Mouse (Mus musculus) left cerebral cortex, adult 11 months (tissue): Measurements from ENCODE around the gene Maml2.
A peak's percentile ranks its signal among the peaks of the same experiment; 100 is the strongest.

Experiments used
- DNase-seq: peaks from one replicate; pipeline ENCODE4 v3.0.0; 2022; ENCODE audit warnings: low spot score

Maml2 gene

DNA sequence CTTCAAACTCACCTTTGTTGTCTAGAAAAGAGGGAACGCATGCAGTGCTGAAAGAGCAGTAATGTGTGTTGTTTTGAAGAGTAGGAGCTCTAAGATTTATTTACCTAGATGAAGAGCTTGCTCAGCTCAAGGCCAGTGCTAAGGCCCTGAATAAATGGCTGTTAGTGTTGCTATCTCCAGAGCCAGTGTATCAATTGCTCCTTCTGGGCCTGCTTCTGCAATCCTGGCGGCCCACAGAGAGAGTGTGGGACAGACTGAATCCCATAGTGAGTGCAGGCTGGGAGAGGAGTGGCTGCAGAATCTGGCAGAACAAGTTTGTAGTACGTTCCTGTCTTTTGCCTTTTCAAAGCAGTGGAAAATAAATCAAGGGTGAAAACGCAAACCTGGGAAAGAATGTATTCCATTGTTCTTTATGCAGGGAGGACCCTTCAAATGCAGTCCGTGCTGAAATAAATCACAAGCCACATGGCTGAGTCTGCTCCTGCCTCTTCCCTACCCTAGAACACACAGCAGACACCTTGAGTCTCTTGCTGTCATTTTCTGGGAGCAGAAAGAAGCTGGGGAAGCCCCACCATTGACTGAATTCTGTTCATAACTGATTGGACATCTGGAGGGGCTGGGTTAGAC, 318.7 kb downstream of the Maml2 start:
- DNase-seq = no peak

DNA sequence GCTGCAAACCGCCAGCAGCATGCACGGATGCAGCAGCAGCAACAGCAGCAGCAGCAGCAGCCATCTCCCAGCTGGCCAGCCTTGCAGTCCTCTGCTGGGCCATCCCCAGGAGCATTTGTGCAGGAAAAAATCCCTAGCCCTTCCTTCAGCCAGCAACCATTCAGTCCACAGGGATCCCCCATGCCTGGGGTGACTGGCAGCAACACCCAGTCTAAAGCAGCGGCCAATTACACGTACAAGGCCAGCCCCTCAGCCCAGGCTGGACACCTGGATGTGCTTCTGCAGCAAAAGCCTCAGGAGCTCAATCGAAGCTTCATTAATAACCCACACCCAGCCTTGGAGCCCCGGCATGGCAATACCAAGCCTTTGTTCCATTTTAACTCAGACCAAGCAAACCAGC, 323.0 kb downstream of the Maml2 start:
- DNase-seq = no peak

DNA sequence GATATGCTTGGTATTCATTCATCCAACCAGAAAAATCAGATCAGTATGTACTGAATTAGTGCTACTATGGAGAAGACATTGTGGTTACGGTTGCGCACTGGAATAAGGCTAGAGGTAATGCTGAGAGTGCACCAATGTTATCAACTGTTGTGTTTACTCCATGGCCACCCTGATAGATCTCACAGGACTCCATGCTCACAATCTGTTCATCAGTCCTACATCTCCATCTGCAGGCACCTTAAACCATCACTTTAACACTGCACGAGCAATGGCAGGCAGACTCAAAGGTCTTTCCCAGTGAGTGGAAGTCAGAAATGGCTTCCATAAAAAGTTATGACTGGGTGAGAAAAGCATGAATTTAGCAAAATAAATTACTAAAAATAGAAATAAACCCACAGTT, 324.2 kb downstream of the Maml2 start:
- DNase-seq = no peak

DNA sequence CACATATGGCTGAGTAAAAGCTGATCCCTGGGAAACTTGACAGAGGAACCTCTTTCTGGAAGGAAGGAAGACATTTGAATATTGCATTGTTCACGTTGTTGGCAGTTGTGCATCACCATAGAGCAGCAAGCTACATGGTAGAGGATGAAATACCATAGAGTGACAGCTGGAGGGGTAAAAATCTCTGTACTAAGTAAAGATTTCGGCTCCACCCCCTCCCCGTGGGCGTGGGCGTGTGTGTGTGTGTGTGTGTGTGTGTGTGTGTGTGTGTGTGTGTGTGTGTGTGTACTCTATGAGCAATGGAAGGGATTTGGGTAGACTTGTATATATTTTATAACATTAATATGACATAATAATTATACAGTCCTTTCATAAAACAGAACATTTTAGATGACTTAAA, 324.7 kb downstream of the Maml2 start:
- no peak for DNase-seq

DNA sequence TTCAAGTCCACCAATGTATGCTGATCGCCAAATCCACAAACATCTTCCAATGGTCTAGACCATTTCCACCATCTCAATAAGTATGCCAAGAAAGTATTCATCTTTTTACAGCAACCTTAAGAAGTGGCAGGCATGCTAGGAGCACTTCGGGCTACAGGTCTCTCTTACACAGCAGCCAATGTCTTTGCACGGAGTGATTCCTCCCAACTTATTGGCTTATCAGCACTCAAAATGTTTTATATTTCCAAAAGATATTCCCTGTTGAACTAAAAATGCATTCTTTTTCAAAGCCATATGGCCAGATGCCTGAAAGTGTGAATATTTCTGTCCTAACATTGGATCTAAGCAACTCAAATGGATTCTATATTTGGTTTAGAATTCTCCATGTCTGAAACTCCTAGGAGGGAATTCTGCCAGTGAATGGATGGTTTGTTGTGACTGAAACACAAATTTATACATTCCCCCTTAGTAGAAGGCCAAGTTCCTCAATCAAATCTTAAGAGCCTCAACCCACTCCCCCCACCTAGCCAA, 326.2 kb downstream of the Maml2 start:
- DNase-seq = peak; percentile 7

DNA sequence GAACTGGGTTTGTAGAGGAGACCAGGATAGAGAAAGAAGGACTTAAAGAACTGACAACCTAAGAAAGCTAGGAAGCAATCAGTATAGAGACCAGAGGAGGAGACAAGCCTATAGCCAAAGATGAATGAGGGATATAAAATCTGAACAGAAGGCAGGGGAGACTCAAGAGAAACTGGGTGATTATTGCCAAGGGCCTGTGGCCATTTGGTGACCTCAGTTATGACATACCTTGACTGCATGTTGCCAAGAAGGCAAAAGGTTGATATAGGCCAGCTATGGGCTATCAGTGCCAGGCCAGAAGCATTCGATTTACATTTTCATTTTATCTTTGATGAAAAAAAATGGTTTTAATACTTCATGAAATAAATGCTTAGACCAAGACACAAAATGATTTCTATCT, 327.0 kb downstream of the Maml2 start:
- no peak for DNase-seq

DNA sequence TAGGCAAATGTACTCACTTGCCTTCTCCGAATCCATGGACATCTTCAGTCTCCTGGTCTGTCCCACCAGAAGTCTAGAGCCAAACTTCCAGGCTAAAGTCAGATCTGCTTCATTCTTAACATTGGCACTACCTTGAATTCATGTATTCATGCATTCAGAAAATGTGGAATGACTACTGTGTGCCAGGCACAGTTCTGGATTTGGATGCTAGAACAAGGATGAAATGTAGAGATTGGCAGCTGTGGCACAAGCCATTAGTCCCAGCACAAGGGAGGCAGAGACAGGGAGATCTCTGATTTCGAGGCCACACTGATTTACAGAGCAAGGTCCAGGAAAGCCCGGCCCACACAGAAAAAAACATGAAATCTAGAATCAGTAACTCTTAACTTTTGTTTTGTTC, 327.5 kb downstream of the Maml2 start:
- DNase-seq = no peak

DNA sequence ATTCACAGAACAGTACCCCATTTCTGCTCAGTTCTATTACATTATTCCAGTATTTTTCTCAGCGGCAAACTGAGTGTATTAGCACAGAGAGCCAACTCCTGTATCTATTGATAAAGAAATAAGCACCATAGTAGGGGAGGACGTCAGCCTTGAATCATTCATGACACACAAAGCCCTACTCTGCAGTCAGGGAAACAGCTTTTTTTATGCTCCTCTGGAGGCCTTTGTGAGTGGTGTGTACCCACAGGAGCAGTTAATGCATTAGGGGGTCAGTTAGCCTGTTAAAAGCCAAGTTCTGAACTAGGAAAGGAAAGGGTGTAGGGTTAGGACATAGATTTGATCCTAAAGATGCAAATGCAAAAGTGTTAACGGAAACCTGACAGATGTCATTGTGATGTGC, 328.7 kb downstream of the Maml2 start:
- no peak for DNase-seq

DNA sequence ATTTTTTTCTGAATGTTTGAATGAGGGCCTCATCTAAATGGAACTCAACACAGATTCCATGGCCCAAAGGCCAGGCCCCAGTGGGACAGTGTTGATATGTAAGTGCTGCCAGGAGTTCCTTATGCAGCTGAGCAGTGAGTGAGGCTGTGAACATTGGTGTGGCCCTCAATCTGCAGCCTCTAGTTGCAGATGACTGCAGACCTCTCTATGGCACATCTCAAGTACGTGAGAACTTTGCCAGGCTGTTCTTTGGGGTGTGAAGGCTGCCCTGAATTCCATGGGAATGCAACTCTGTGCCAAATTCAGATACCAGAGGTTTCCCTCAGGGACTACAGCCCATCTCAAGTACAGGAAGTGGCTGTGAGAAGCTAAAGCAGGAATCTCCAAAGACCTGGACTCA, 335.6 kb downstream of the Maml2 start:
- no peak for DNase-seq

DNA sequence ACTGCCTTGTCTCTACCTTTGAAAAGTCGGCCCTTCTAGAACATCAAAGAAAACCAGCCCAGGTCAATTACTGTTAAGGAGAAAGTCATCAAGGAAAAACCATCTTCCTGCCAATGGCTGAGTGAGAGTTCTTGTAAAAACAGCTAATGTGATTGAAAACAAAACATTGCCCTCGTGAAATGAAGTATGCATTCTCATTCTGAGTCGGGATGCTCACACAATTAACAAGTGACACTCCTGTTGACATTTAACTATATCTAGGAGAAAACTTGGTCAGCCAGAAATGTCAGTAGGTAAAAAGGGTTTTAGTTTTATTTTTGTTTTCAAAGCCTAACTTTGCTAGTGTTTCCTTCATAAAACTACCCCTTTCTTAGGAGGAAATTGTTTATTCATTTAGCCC, 341.9 kb downstream of the Maml2 start:
- no peak for DNase-seq

DNA sequence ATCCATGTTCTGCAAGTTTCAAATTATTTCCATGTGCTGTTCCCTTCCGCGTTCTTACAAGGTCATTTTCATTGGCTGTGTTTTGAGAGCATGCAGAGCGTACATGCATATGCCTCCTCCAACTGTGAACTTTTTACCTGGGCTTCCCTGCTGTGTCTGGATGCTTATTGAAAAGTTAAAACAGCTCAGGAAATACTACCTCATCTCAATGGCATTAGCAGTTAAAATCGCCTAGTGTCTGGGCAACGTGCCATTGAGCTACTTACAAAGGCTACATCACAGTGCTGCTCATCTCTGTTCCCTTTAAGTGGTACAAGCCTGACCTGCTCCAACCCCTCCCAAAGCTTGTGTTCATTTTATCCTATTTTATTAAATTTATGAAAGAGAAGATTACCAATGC, 347.4 kb downstream of the Maml2 start:
- no peak for DNase-seq

DNA sequence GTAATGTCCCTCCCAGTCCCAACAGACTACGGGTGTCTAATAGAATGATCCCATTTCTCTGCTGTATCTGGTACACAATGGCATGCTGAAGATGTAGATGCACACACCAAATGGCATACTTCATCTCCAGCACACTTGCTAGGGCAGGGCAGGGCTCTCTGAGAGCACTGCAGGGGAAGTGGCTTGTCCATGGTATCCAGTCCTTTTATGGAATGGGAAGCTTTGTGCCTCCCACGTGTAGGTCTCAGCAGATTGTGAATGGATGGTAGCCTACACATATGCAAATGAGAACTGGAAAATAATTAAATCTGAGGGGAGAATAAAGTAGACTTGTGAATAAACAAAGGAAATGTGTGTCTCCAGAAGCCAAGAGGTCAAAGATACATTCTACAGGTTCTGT, 353.3 kb downstream of the Maml2 start:
- no peak for DNase-seq

DNA sequence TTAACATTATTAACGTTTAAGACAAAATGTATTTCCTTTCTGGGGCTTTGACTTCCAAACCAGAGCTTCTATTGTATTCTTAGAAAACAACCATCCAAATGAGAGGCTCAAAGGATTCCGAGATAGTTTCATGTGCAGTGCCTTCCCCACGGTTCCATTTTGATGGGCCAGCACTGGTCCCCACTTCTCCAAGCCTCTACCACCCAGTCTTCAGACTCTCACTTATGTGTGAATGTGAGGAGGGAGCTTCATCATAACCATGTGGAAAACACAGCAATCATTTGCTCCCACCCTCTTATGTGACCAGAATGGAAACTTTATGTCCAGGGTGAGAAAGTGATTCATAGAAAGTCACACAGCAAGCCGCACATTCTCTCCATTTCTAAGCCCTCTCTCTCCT, 354.1 kb downstream of the Maml2 start:
- DNase-seq = no peak

DNA sequence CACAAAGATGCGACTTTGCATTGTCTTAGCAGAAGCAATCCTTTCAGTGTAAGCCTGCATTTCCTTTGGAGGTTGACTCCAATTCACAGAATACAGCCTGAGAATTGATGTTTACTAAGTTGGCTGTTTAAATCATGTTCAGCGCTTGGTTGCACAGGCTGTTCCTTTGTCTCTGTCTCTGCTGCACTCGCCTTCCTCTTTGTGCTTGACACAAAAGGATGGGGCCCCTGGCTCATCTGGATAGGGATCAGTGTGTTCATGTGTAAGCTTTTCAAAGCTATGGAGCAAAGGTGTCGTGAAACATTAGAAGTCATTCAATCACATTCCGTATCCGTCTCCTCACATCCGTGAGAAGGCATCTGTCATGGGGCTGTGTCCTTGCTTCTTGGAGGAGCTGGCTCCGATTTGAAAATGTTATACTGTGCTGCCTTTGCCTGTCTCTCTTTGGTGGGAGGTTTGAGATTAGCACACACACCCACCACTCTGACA, 354.7 kb downstream of the Maml2 start:
- no peak for DNase-seq

DNA sequence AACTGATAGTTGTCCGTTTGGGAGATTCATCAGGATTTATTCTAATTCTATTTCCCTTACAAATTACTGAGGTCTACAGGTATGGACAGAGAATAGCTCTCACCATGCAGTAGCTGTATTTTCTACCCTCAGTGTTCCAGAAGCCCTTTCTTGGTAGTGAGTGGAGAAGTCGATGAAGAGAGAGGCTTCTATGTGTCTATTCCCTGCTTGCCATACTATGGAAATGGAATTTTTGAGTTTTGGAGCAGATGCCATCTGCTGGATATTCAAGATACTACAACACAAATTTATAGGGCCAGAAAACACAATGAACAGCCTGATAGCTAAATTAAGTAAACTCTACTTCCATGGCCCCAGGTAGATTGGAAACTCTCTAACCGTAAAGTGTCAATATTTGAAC, 355.2 kb downstream of the Maml2 start:
- DNase-seq = peak; percentile 30

DNA sequence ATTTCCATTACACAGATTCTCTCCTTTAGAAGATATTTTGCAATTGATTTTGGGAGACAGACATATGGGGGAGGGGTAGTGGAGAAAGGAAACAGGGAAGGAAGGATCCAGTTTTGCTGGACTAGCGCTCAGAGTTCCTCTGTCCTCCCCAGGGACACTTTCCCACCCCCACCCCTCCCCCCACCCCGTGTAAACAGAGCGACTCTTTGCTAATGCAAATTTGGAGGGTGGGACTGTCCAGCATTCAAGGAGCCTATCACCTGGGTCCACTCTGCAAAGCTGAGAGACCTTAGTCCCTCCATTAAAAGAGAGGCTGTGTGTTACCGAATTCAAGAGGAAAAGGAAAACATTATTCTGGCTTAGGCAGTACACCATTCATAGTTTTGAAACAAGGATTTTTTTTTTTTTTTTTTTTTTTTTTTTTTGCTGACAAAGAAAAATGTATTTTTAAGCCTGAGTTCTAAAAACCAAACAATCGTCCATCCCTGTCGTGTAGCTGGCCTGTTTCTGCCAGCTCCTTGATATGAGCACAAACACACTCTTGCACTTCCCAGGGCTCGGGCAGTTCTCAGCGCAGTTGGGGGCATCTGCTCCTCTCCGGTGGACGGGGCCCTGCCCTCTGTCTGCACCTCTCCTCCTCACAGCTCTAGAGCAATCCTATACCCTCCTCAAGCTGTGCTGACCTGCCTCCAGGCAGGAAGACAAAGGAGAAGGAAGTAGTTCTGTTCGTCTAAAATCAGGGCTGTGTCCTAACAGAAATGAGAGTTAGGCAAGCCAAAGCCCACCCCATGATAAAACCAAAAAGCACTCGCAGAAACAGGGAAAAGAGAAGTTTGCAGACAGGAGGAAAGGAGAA, 364.2 kb downstream of the Maml2 start:
- no peak for DNase-seq

DNA sequence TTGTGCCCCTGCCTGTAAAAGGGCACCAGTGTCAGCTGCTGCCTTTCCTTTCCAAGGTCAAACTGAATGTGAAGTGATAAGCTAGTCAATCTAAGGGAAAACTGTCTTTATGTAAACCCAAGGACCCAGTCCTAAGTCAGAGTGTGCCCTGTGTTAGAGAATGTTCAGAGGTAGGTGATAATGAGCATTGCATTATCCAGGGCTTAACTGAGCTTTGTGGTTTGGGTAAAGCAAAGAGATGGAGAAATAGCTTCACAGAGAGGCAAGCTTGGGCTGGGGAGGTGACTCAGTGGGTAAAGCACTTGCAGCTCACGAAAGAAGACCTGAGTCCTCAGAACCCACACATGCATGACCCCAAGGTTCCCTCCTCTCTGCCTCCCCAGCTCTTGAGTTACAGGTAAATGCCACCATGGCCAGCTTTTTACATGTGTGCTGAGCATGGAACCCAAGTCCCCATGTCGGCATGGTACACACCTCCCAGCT, 367.8 kb downstream of the Maml2 start:
- DNase-seq = no peak

DNA sequence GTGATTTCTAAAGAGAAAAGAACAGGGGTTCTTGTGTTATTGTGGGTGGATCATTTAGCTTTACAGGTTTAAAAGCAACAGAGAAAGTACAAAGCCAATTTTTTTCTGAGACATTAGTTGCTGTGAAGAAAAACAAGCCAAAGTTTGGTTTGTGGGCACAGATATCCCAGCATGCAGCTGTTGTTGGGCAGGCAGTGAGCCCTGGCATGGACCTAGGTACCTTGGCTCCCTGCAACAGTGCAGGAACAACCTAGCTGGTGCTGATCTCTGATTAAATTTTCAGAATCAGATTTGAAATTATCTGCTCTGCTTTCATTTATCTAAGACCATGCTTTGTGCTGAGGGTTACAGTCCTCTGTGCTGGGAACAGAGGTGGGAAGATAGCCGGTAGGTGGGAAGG, 370.2 kb downstream of the Maml2 start:
- no peak for DNase-seq

DNA sequence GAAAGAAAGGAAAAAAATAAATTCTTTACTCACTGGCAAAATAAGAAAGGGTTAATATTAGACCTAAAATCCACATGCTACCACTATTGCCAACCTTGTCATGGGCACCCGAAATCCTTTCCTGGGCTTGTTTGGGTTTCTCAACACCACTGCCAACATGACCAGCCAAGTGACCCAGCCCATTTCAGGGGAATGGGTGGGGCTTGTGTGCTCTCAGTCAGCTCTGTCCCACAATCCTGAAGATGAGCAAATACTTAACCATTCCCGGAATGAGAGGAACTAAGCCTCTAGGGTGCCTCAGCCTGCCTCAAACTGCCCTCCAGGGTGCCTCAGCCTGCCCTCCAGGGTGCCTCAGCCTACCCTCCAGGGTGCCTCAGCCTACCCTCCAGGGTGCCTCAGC, 371.0 kb downstream of the Maml2 start:
- no peak for DNase-seq

DNA sequence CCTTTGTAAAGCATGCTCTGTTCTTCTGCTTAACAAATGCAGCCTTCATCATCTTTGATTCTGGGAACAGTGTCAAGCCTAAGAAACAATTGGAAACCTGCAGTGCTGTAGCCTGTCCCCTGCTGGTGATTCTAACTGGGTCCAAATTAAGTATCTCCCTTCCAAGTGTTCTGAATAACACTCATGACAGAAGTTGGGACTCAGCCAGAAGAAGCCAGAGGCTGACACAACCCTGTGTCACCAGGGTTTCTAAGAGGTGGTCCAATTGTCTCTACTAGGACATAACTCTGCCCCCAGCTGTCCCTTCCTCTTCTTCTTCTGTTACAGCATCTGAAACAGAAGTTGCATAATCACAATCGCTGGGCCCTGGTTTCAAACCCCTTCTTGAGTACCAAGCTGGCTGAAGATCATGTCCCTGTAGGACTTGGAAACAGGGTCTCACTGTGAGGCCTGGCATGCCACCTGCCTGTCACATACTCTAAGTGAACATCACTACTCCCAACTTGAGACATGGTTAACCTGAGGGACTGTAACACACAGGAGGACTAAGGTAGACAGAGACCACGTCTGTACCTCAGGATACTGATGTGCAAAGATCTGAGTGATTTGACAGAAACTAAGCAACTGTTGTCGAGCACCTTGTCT, 373.5 kb downstream of the Maml2 start:
- no peak for DNase-seq

DNA sequence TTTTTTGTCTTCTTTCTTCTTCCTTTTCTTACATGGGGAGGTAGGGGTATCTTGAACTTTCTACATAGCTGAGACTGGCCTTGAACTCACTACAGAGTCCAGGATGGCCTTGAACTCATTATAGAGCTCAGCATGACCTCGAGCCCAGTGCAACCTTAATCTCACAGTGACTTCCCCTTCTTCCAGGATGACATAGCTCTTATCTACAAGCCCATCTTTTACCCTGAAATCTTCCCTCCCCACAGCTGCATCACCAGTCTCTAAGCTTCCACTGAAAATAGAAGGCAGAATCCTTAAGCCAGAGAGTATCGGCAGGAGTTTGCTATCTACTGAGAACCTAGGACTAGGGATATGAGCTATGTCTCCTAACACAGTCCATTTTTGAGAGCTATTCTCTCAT, 375.5 kb downstream of the Maml2 start:
- no peak for DNase-seq

DNA sequence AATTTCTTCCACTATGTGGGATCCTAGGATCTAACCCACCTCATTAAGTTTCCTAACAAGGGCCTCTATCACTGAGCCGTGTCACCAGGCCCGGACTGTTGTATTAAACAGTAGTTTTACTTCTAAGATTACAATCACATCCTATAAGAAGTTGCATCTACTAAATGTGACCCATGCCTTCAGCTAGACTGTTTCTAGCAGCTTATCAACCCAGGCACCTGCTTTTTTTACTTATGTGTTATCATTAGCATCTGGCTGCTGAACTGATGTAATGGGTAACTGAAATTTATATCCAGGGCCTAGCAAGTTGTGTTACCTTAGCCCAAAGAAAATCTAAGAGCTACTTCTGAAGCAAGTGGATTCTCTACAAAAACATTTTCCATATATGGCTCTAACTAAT, 380.3 kb downstream of the Maml2 start:
- no peak for DNase-seq

DNA sequence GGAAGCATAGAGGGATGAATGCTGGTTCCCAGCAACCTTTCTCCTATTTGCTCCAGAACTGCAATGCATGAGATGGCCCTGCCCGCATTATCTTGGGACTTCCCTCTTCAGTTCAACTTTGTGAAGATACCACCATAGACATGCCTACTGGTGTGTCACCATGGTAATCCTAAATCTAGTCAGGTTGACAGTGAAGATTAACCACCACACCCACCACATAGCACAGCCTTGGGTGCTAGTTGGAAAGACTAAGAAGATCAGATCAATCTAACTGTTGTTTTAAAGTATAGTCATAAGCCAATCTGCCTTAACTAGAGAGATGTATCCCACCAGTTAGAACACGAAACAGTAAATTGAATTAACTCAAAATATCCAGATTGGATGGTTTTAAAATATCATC, 381.9 kb downstream of the Maml2 start:
- no peak for DNase-seq
